Mouse (Mus musculus) heart, embryonic 13.5 days (tissue): ENCODE results near the gene Ppp2r2d. TPM values are rescaled to one million over a fixed set of nuclear protein-coding genes. Genes with fewer than 3 reads are reported as not detected.
A peak's percentile ranks its signal among the peaks of the same experiment; 100 is the strongest.

Source experiments
- ATAC-seq: fragments of 200-750 bp; cut with Nextera tagmentation; 2 replicates; pipeline ENCODE4 v1.8.0; 2017; ENCODE audit warnings: moderate TSS enrichment; ENCODE audit not compliant: insufficient number of reproducible peaks, low FRiP score, low TSS enrichment; ENCODE audit errors: extremely low read depth
- H3K27ac ChIP-seq: fragments of 300-500 bp; sonication (generic); replicated peaks from 2 replicates; pipeline ENCODE4 v1.5.1; 2015; ENCODE audit warnings: moderate library complexity, mild to moderate bottlenecking, inconsistent platforms
- H3K27me3 ChIP-seq: fragments of 300-500 bp; sonication (generic); replicated peaks from 2 replicates; pipeline ENCODE4 v1.6.1; 2015; ENCODE audit warnings: mild to moderate bottlenecking, inconsistent platforms
- H3K36me3 ChIP-seq: fragments of 300-500 bp; sonication (generic); 2 replicates; pipeline ENCODE4 v1.6.1; 2015; ENCODE audit warnings: mild to moderate bottlenecking, inconsistent platforms
- H3K4me1 ChIP-seq: fragments of 300-500 bp; sonication (generic); 2 replicates; pipeline ENCODE4 v1.6.1; 2015; ENCODE audit warnings: inconsistent platforms
- H3K4me2 ChIP-seq: fragments of 300-500 bp; sonication (generic); 2 replicates; pipeline ENCODE4 v1.6.1; 2015; ENCODE audit warnings: inconsistent platforms, mild to moderate bottlenecking, moderate library complexity
- H3K4me3 ChIP-seq: fragments of 300-500 bp; sonication (generic); 2 replicates; pipeline ENCODE4 v1.5.1; 2015; ENCODE audit warnings: moderate library complexity, mild to moderate bottlenecking, inconsistent platforms
- H3K9ac ChIP-seq: fragments of 300-500 bp; sonication (generic); 2 replicates; pipeline ENCODE4 v1.6.1; 2015; ENCODE audit warnings: inconsistent platforms, mild to moderate bottlenecking, moderate library complexity
- H3K9me3 ChIP-seq: fragments of 300-500 bp; sonication (generic); 2 replicates; pipeline ENCODE4 v1.6.1; 2016; ENCODE audit warnings: inconsistent platforms
- WGBS: fragments of 180-500 bp; shearing (Covaris S2); methylation state at CpG from one replicate; pipeline ENCODE4 v1.1.7; 2015; ENCODE audit warnings: mixed read lengths; 5-methylcytosine and 5-hydroxymethylcytosine counted together
- polyA plus RNA-seq: library from polyadenylated mRNA; unstranded; fragments of >200 nt; fragmentation: Nextera tagmentation; extraction: Ambion mirVana; gene quantifications from 2 replicates; pipeline ENCODE4 v1.2.1, GENCODE M21; 2015

Ppp2r2d gene
- polyA plus RNA-seq, 1 experiment from 2014 or later: 27.4 TPM

- no peaks in the 10 kb centered on the region for H3K27me3 ChIP-seq
- H3K9ac ChIP-seq: no peak overlapping the region
- no peaks in the 10 kb centered on the region for H3K9me3 ChIP-seq
- peaks cover 21% of the 10 kb centered on the region for H3K4me1 ChIP-seq
- no peak overlapping the region for H3K4me3 ChIP-seq
- no peak overlapping the region for H3K4me2 ChIP-seq
- 66% methylated on average over 3 of the region's 3 CpGs for WGBS
- H3K36me3 ChIP-seq: peaks cover 6% of the 10 kb centered on the region
- H3K27ac ChIP-seq: no peak overlapping the region
- ATAC-seq: no peak
Observed at GRCm38 (mm10) chr7:138841436-138842151, 4.3 kb upstream of the Ppp2r2d start.

GRCm38 (mm10) chr7:138843421-138843820, 2.5 kb upstream of the Ppp2r2d start:
- WGBS: 82% methylated on average over 4 of the region's 4 CpGs
- Histone ChIP-seq H3K36me3 (peaks cover 6% of the 10 kb centered on the region), H3K9me3 (no peaks in the 10 kb centered on the region), H3K27ac (no peak overlapping the region), H3K4me3 (no peak overlapping the region), H3K4me1 (peaks cover 36% of the 10 kb centered on the region), H3K9ac (no peak overlapping the region; the same call in 1 of the 2 replicates), H3K27me3 (no peaks in the 10 kb centered on the region), H3K4me2 (no peak overlapping the region)
- no peak for ATAC-seq

GRCm38 (mm10) chr7:138845111-138845510, 768 bp upstream of the Ppp2r2d start:
- peaks cover 44% of the 10 kb centered on the region for H3K4me1 ChIP-seq

GRCm38 (mm10) chr7:138846502-138846991, 668 bp downstream of the Ppp2r2d start:
- Histone ChIP-seq H3K4me2 (peak overlapping the region; percentile 97), H3K9me3 (no peaks in the 10 kb centered on the region), H3K36me3 (peaks cover 27% of the 10 kb centered on the region), H3K9ac (peak overlapping the region; percentile 99), H3K27ac (peak overlapping the region; percentile 94), H3K27me3 (no peaks in the 10 kb centered on the region), H3K4me3 (peak overlapping the region; percentile 99), H3K4me1 (peaks cover 50% of the 10 kb centered on the region)
- peak; percentile 82 for ATAC-seq
- under 1% methylated on average over 54 of the region's 61 CpGs for WGBS

More at GRCm38 (mm10) chr7:138845111-138845510, 768 bp upstream of the Ppp2r2d start:
- no peak for ATAC-seq
- Histone ChIP-seq H3K9me3 (no peaks in the 10 kb centered on the region), H3K27me3 (no peaks in the 10 kb centered on the region), H3K4me3 (peak overlapping the region; percentile 99), H3K4me2 (peak overlapping the region; percentile 97), H3K27ac (peak overlapping the region; percentile 94), H3K9ac (peak overlapping the region; percentile 99), H3K36me3 (peaks cover 17% of the 10 kb centered on the region)
- WGBS: 34% methylated on average over 8 of the region's 8 CpGs

GRCm38 (mm10) chr7:138847316-138848027, 1.6 kb downstream of the Ppp2r2d start:
- H3K9ac ChIP-seq: peak overlapping the region; percentile 99
- H3K4me2 ChIP-seq: peak overlapping the region; percentile 97
- peak overlapping the region; percentile 94 for H3K27ac ChIP-seq
- H3K9me3 ChIP-seq: no peaks in the 10 kb centered on the region
- no peak for ATAC-seq
- peaks cover 50% of the 10 kb centered on the region for H3K4me1 ChIP-seq
- peak overlapping the region; percentile 99 for H3K4me3 ChIP-seq
- no peaks in the 10 kb centered on the region for H3K27me3 ChIP-seq
- H3K36me3 ChIP-seq: peaks cover 35% of the 10 kb centered on the region
- WGBS: 29% methylated on average over 13 of the region's 13 CpGs

GRCm38 (mm10) chr7:138848028-138848920, 2.4 kb downstream of the Ppp2r2d start:
- H3K4me2 ChIP-seq: peak overlapping the region; percentile 97
- H3K4me1 ChIP-seq: peaks cover 50% of the 10 kb centered on the region
- peak overlapping the region; percentile 99 for H3K4me3 ChIP-seq
- no peak overlapping the region for H3K27ac ChIP-seq
- peak overlapping the region; percentile 99 for H3K9ac ChIP-seq
- H3K27me3 ChIP-seq: no peaks in the 10 kb centered on the region
- peaks cover 40% of the 10 kb centered on the region for H3K36me3 ChIP-seq
- WGBS: 73% methylated on average over 7 of the region's 7 CpGs
- ATAC-seq: no peak
- H3K9me3 ChIP-seq: no peaks in the 10 kb centered on the region

- H3K27me3 ChIP-seq: no peaks in the 10 kb centered on the region
- peaks cover 32% of the 10 kb centered on the region for H3K4me1 ChIP-seq
- no peak overlapping the region for H3K4me3 ChIP-seq
- no peak overlapping the region for H3K9ac ChIP-seq
- H3K27ac ChIP-seq: no peak overlapping the region
- H3K36me3 ChIP-seq: peaks cover 57% of the 10 kb centered on the region
- H3K9me3 ChIP-seq: no peaks in the 10 kb centered on the region
- no peak overlapping the region for H3K4me2 ChIP-seq
- ATAC-seq: no peak
Observed at GRCm38 (mm10) chr7:138850083-138850482, 4.2 kb downstream of the Ppp2r2d start.

GRCm38 (mm10) chr7:138853417-138854031, 7.6 kb downstream of the Ppp2r2d start:
- Histone ChIP-seq H3K9ac (no peak overlapping the region), H3K9me3 (no peaks in the 10 kb centered on the region), H3K4me1 (peaks cover 18% of the 10 kb centered on the region), H3K36me3 (peaks cover 76% of the 10 kb centered on the region), H3K4me2 (no peak overlapping the region), H3K4me3 (no peak overlapping the region), H3K27ac (no peak overlapping the region), H3K27me3 (no peaks in the 10 kb centered on the region)
- 94% methylated on average over 4 of the region's 4 CpGs for WGBS
- ATAC-seq: no peak

GRCm38 (mm10) chr7:138854201-138854600, 8.3 kb downstream of the Ppp2r2d start:
- Histone ChIP-seq H3K9me3 (no peaks in the 10 kb centered on the region), H3K4me2 (no peak overlapping the region), H3K27ac (no peak overlapping the region), H3K27me3 (no peaks in the 10 kb centered on the region), H3K9ac (no peak overlapping the region), H3K4me1 (peaks cover 16% of the 10 kb centered on the region), H3K4me3 (no peak overlapping the region), H3K36me3 (peaks cover 80% of the 10 kb centered on the region)
- ATAC-seq: no peak
- WGBS: 89% methylated on average over 2 of the region's 2 CpGs

- H3K36me3 ChIP-seq: peaks cover 80% of the 10 kb centered on the region
- ATAC-seq: no peak
- no peak overlapping the region for H3K4me3 ChIP-seq
- WGBS: 57% methylated on average over 2 of the region's 2 CpGs
- H3K27ac ChIP-seq: no peak overlapping the region
- H3K9me3 ChIP-seq: no peaks in the 10 kb centered on the region
- H3K27me3 ChIP-seq: no peaks in the 10 kb centered on the region
- H3K4me2 ChIP-seq: no peak overlapping the region
- H3K9ac ChIP-seq: no peak overlapping the region
- peaks cover 5% of the 10 kb centered on the region for H3K4me1 ChIP-seq
Observed at GRCm38 (mm10) chr7:138856670-138857069, 10.8 kb downstream of the Ppp2r2d start.
